Mouse (Mus musculus) midbrain, postnatal 0 days (tissue): ENCODE measurements around the gene Sipa1l1. TPM values are rescaled to one million over a fixed set of nuclear protein-coding genes. Genes with fewer than 3 reads are reported as not detected.
"Not testable (repeated sequence)": the region's sequence is repeated elsewhere in the genome, so short reads cannot be mapped to it uniquely, and the experiment has no call there.

Source experiments
- ATAC-seq: fragments of 200-750 bp; cut with Nextera tagmentation; 2 replicates; pipeline ENCODE4 v1.8.0; 2017; ENCODE audit warnings: moderate number of reproducible peaks, mild to moderate bottlenecking, moderate TSS enrichment, moderate library complexity; ENCODE audit not compliant: low FRiP score
- DNase-seq: peaks from one replicate; pipeline ENCODE4 v3.0.0-alpha.2; 2015; ENCODE audit warnings: low spot score
- H3K27ac ChIP-seq: fragments of 300-500 bp; sonication (generic); 2 replicates; pipeline ENCODE4 v1.5.1; 2014; ENCODE audit warnings: low read depth, mild to moderate bottlenecking, low read length, mixed read lengths
- H3K27me3 ChIP-seq: fragments of 300-500 bp; sonication (generic); 2 replicates; pipeline ENCODE4 v1.6.1; 2014; ENCODE audit warnings: low read length, control low read depth, mixed read lengths; ENCODE audit not compliant: insufficient read depth
- H3K36me3 ChIP-seq: fragments of 300-500 bp; sonication (generic); 2 replicates; pipeline ENCODE4 v1.6.1; 2014; ENCODE audit warnings: low read length, control low read depth, mixed read lengths; ENCODE audit not compliant: insufficient read depth
- H3K4me1 ChIP-seq: fragments of 300-500 bp; sonication (generic); 2 replicates; pipeline ENCODE4 v1.6.1; 2014; ENCODE audit warnings: mild to moderate bottlenecking, control low read depth, antibody characterized with exemption, low read length, mixed read lengths; ENCODE audit not compliant: insufficient read depth
- H3K4me2 ChIP-seq: fragments of 300-500 bp; sonication (generic); 2 replicates; pipeline ENCODE4 v1.6.1; 2014; ENCODE audit warnings: low read depth, mild to moderate bottlenecking, low read length, mixed read lengths; ENCODE audit not compliant: poor library complexity, severe bottlenecking
- H3K4me3 ChIP-seq: fragments of 300-500 bp; sonication (generic); 2 replicates; pipeline ENCODE4 v1.5.1; 2014; ENCODE audit warnings: low read depth, mild to moderate bottlenecking, low read length, moderate library complexity
- H3K9ac ChIP-seq: fragments of 300-500 bp; sonication (generic); replicated peaks from 2 replicates; pipeline ENCODE4 v1.6.1; 2014; ENCODE audit warnings: mild to moderate bottlenecking, low read length, moderate library complexity, mixed read lengths; ENCODE audit not compliant: poor library complexity, severe bottlenecking
- H3K9me3 ChIP-seq: fragments of 300-500 bp; sonication (generic); 2 replicates; pipeline ENCODE4 v1.6.1; 2016; ENCODE audit warnings: low read length, control low read depth
- CTCF ChIP-seq: IDR thresholded peaks from 2 replicates; pipeline ENCODE4 v1.5.1; 2016; ENCODE audit warnings: antibody characterized with exemption, mild to moderate bottlenecking
- WGBS: fragments of 180-500 bp; shearing (Covaris S2); extraction: QIAGEN DNeasy Blood & Tissue Kit; methylation state at CpG from one replicate; pipeline ENCODE4 v1.1.7; 2014; 5-methylcytosine and 5-hydroxymethylcytosine counted together
- polyA plus RNA-seq: library from polyadenylated mRNA; unstranded; fragments of >200 nt; fragmentation: Nextera tagmentation; extraction: Ambion mirVana; gene quantifications from 2 replicates; pipeline ENCODE4 v1.2.1, GENCODE M21; 2015
- total RNA-seq: library from RNA; depleted of rRNA; stranded (reverse); fragments of >200 nt; gene quantifications from 2 replicates; pipeline ENCODE4 v1.2.3, GENCODE M21; 2014

Sipa1l1 gene
- total and polyA plus RNA-seq, 2 experiments from 2014 or later = 7.1 to 22.2 TPM

- Histone ChIP-seq H3K27ac (no peak overlapping the region), H3K4me2 (no peak overlapping the region), H3K9me3 (no peaks in the 10 kb centered on the region), H3K4me1 (no peaks in the 10 kb centered on the region), H3K9ac (no peak overlapping the region), H3K27me3 (no peaks in the 10 kb centered on the region), H3K4me3 (no peak overlapping the region), H3K36me3 (no peaks in the 10 kb centered on the region)
- DNase-seq = no peak
- 87% methylated on average over 9 of the region's 9 CpGs for WGBS
- no peak for ATAC-seq
- TF ChIP-seq CTCF = no peak
Observed at GRCm38 (mm10) chr12:82492456-82492855, 323.3 kb downstream of the Sipa1l1 start.

GRCm38 (mm10) chr12:82493260-82493659 is 324.1 kb downstream of the Sipa1l1 start:
- H3K27me3 ChIP-seq, H3K9ac ChIP-seq, H3K4me1 ChIP-seq, ATAC-seq, H3K4me3 ChIP-seq, H3K27ac ChIP-seq, H3K9me3 ChIP-seq, H3K4me2 ChIP-seq, DNase-seq, H3K36me3 ChIP-seq: not testable (repeated sequence)
- WGBS = 55% methylated on average over 1 of the region's 1 CpGs

GRCm38 (mm10) chr12:82495936-82496335 is 326.8 kb downstream of the Sipa1l1 start:
- no peaks in the 10 kb centered on the region for H3K27me3 ChIP-seq
- H3K4me3 ChIP-seq = no peak overlapping the region
- no peaks in the 10 kb centered on the region for H3K36me3 ChIP-seq
- no peaks in the 10 kb centered on the region for H3K4me1 ChIP-seq
- no peak overlapping the region for H3K4me2 ChIP-seq
- ATAC-seq (no peak), DNase-seq (no peak)
- H3K9me3 ChIP-seq = no peaks in the 10 kb centered on the region
- no peak overlapping the region for H3K27ac ChIP-seq
- no peak for TF ChIP-seq CTCF
- 73% methylated on average over 4 of the region's 4 CpGs for WGBS
- H3K9ac ChIP-seq = no peak overlapping the region

GRCm38 (mm10) chr12:82497866-82498631 is 328.9 kb downstream of the Sipa1l1 start:
- peak; percentile 88 for DNase-seq
- Histone ChIP-seq H3K9ac (no peak overlapping the region), H3K27me3 (no peaks in the 10 kb centered on the region), H3K27ac (no peak overlapping the region), H3K9me3 (no peaks in the 10 kb centered on the region), H3K4me1 (no peaks in the 10 kb centered on the region), H3K4me3 (peak overlapping the region; percentile 24), H3K36me3 (no peaks in the 10 kb centered on the region), H3K4me2 (peak overlapping the region; percentile 38)
- 18% methylated on average over 11 of the region's 11 CpGs for WGBS
- TF ChIP-seq CTCF = peak; percentile 94
- ATAC-seq = peak; percentile 69; the same call in 1 of the 2 replicates

GRCm38 (mm10) chr12:82498701-82499100 is 329.6 kb downstream of the Sipa1l1 start:
- Histone ChIP-seq H3K36me3 (no peaks in the 10 kb centered on the region), H3K9ac (no peak overlapping the region), H3K27ac (no peak overlapping the region), H3K4me3 (no peak overlapping the region), H3K4me1 (no peaks in the 10 kb centered on the region), H3K4me2 (peak overlapping the region; percentile 38; the same call in 1 of the 2 replicates), H3K9me3 (no peaks in the 10 kb centered on the region), H3K27me3 (no peaks in the 10 kb centered on the region)
- WGBS = 72% methylated on average over 4 of the region's 4 CpGs
- ATAC-seq = no peak
- TF ChIP-seq CTCF = no peak
- no peak for DNase-seq

- TF ChIP-seq CTCF = no peak
- Histone ChIP-seq H3K36me3 (no peaks in the 10 kb centered on the region), H3K9ac (no peak overlapping the region), H3K9me3 (no peaks in the 10 kb centered on the region), H3K4me3 (no peak overlapping the region), H3K4me1 (no peaks in the 10 kb centered on the region), H3K4me2 (no peak overlapping the region), H3K27ac (no peak overlapping the region), H3K27me3 (no peaks in the 10 kb centered on the region)
- ATAC-seq (no peak), DNase-seq (no peak)
- 85% methylated on average over 5 of the region's 5 CpGs for WGBS
Observed at GRCm38 (mm10) chr12:82499731-82500130, 330.6 kb downstream of the Sipa1l1 start.
